Mouse (Mus musculus) liver, embryonic 13.5 days (tissue): ENCODE data around the gene Rpa1. TPM values are rescaled to one million over a fixed set of nuclear protein-coding genes. Genes with fewer than 3 reads are reported as not detected.
A peak's percentile ranks its signal among the peaks of the same experiment; 100 is the strongest.

Experiments used
- ATAC-seq: fragments of 200-750 bp; cut with Nextera tagmentation; 2 replicates; pipeline ENCODE4 v1.8.0; 2017; ENCODE audit warnings: low read depth, mild to moderate bottlenecking, moderate number of reproducible peaks, moderate library complexity
- DNase-seq: peaks from one replicate; pipeline ENCODE4 v3.0.0; 2022
- H3K27ac ChIP-seq: fragments of 300-500 bp; sonication (generic); 2 replicates; pipeline ENCODE4 v1.5.1; 2015; ENCODE audit warnings: moderate library complexity, mild to moderate bottlenecking, inconsistent platforms
- H3K27me3 ChIP-seq: fragments of 300-500 bp; sonication (generic); 2 replicates; pipeline ENCODE4 v1.6.1; 2015; ENCODE audit warnings: mild to moderate bottlenecking, inconsistent platforms
- H3K36me3 ChIP-seq: fragments of 300-500 bp; sonication (generic); 2 replicates; pipeline ENCODE4 v1.6.1; 2015; ENCODE audit warnings: mild to moderate bottlenecking, inconsistent platforms
- H3K4me1 ChIP-seq: fragments of 300-500 bp; sonication (generic); replicated peaks from 2 replicates; pipeline ENCODE4 v1.6.1; 2015; ENCODE audit warnings: inconsistent platforms
- H3K4me2 ChIP-seq: fragments of 300-500 bp; sonication (generic); 2 replicates; pipeline ENCODE4 v1.6.1; 2015; ENCODE audit warnings: inconsistent platforms, mild to moderate bottlenecking, moderate library complexity
- H3K4me3 ChIP-seq: fragments of 300-500 bp; sonication (generic); replicated peaks from 2 replicates; pipeline ENCODE4 v1.5.1; 2015; ENCODE audit warnings: mild to moderate bottlenecking, inconsistent platforms
- H3K9ac ChIP-seq: fragments of 300-500 bp; sonication (generic); 2 replicates; pipeline ENCODE4 v1.6.1; 2015; ENCODE audit warnings: mild to moderate bottlenecking, inconsistent platforms
- H3K9me3 ChIP-seq: fragments of 300-500 bp; sonication (generic); replicated peaks from 2 replicates; pipeline ENCODE4 v1.6.1; 2016; ENCODE audit warnings: inconsistent platforms
- WGBS: fragments of 180-500 bp; shearing (Covaris S2); methylation state at CpG from one replicate; pipeline ENCODE4 v1.1.7; 2015; ENCODE audit not compliant: insufficient replicate concordance; 5-methylcytosine and 5-hydroxymethylcytosine counted together
- polyA plus RNA-seq: library from polyadenylated mRNA; unstranded; fragments of >200 nt; fragmentation: Nextera tagmentation; extraction: Ambion mirVana; gene quantifications from 2 replicates; pipeline ENCODE4 v1.2.1, GENCODE M21; 2015

Rpa1 gene
- polyA plus RNA-seq, 1 experiment from 2014 or later = 113 TPM

GRCm38 (mm10) chr11:75323326-75323737 is 24.8 kb downstream of the Rpa1 start:
- DNase-seq = no peak
- Histone ChIP-seq H3K27me3 (no peaks in the 10 kb centered on the region), H3K36me3 (peaks cover 59% of the 10 kb centered on the region), H3K4me3 (no peak overlapping the region), H3K9ac (peak overlapping the region; percentile 15; the same call in 1 of the 2 replicates), H3K9me3 (no peaks in the 10 kb centered on the region), H3K4me2 (peak overlapping the region; percentile 17; the same call in 1 of the 2 replicates), H3K27ac (peak overlapping the region; percentile 10; the same call in 1 of the 2 replicates), H3K4me1 (peaks cover 62% of the 10 kb centered on the region)
- ATAC-seq = peak; percentile 78
- 49% methylated on average over 8 of the region's 8 CpGs for WGBS

- DNase-seq (no peak), ATAC-seq (no peak)
- Histone ChIP-seq H3K9me3 (no peaks in the 10 kb centered on the region), H3K27ac (no peak overlapping the region), H3K27me3 (no peaks in the 10 kb centered on the region), H3K36me3 (peaks cover 67% of the 10 kb centered on the region), H3K4me3 (no peak overlapping the region), H3K4me1 (peaks cover 51% of the 10 kb centered on the region), H3K9ac (no peak overlapping the region), H3K4me2 (no peak overlapping the region)
- WGBS = 63% methylated on average over 5 of the region's 5 CpGs
These were observed 28.9 kb downstream of the Rpa1 start for GRCm38 (mm10) chr11:75319246-75319645.

GRCm38 (mm10) chr11:75318351-75319221 is 29.5 kb downstream of the Rpa1 start:
- Histone ChIP-seq H3K9ac (no peak overlapping the region), H3K27ac (no peak overlapping the region), H3K4me3 (no peak overlapping the region), H3K4me1 (peaks cover 53% of the 10 kb centered on the region), H3K4me2 (no peak overlapping the region; the same call in 1 of the 2 replicates), H3K27me3 (no peaks in the 10 kb centered on the region), H3K36me3 (peaks cover 73% of the 10 kb centered on the region), H3K9me3 (no peaks in the 10 kb centered on the region)
- 71% methylated on average over 14 of the region's 14 CpGs for WGBS
- DNase-seq = no peak
- no peak for ATAC-seq

- DNase-seq (no peak), ATAC-seq (peak; percentile 65)
- Histone ChIP-seq H3K9ac (no peak overlapping the region), H3K27ac (peak overlapping the region; percentile 43; the same call in 1 of the 2 replicates), H3K36me3 (peaks cover 97% of the 10 kb centered on the region), H3K4me2 (no peak overlapping the region), H3K4me1 (peaks cover 20% of the 10 kb centered on the region), H3K4me3 (no peak overlapping the region), H3K27me3 (no peaks in the 10 kb centered on the region), H3K9me3 (no peaks in the 10 kb centered on the region)
- WGBS = 37% methylated on average over 8 of the region's 8 CpGs
These were observed 34.3 kb downstream of the Rpa1 start for GRCm38 (mm10) chr11:75313834-75314233.

- H3K4me3 ChIP-seq = no peak overlapping the region
- DNase-seq (no peak), ATAC-seq (no peak)
- H3K9ac ChIP-seq = no peak overlapping the region
- H3K27me3 ChIP-seq = no peaks in the 10 kb centered on the region
- peaks cover 12% of the 10 kb centered on the region for H3K4me1 ChIP-seq
- H3K4me2 ChIP-seq = no peak overlapping the region
- H3K9me3 ChIP-seq = no peaks in the 10 kb centered on the region
- peaks cover 97% of the 10 kb centered on the region for H3K36me3 ChIP-seq
- no peak overlapping the region for H3K27ac ChIP-seq
- 90% methylated on average over 6 of the region's 6 CpGs for WGBS
These were observed 36.4 kb downstream of the Rpa1 start for GRCm38 (mm10) chr11:75311751-75312150.

- no peak overlapping the region for H3K9ac ChIP-seq
- H3K9me3 ChIP-seq = no peaks in the 10 kb centered on the region
- WGBS = 89% methylated on average over 8 of the region's 8 CpGs
- H3K36me3 ChIP-seq = peaks cover 97% of the 10 kb centered on the region
- H3K4me1 ChIP-seq = peaks cover 14% of the 10 kb centered on the region
- H3K4me3 ChIP-seq = no peak overlapping the region
- ATAC-seq (no peak), DNase-seq (no peak)
- no peaks in the 10 kb centered on the region for H3K27me3 ChIP-seq
- H3K27ac ChIP-seq = no peak overlapping the region
- H3K4me2 ChIP-seq = no peak overlapping the region
These were observed 37.3 kb downstream of the Rpa1 start for GRCm38 (mm10) chr11:75310813-75311212.

DNA sequence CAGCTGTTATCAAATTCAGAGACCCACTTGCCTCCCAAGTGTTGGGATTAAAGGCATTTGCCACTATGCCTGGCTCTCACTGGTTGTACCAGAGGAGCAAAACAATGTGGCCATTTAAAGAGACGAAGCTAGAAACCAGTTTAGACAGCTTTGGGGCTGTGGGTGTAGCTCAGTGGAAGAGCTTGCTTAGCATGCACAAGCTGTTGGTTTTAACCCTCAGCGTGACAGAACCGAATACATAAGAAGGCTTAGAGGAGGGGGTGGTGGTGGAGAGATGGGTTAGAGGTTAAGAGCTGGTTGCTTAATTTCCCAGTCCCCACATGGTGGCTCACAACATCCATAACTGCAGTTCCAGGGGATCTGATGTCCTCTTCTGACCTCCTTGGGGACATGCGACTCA is 39.5 kb downstream of the Rpa1 start:
- no peak overlapping the region for H3K4me3 ChIP-seq
- H3K27me3 ChIP-seq = no peaks in the 10 kb centered on the region
- 89% methylated on average over 4 of the region's 4 CpGs for WGBS
- no peak overlapping the region for H3K9ac ChIP-seq
- DNase-seq = no peak
- ATAC-seq = no peak
- H3K4me2 ChIP-seq = no peak overlapping the region
- peaks cover 15% of the 10 kb centered on the region for H3K4me1 ChIP-seq
- H3K27ac ChIP-seq = no peak overlapping the region
- peaks cover 91% of the 10 kb centered on the region for H3K36me3 ChIP-seq
- no peaks in the 10 kb centered on the region for H3K9me3 ChIP-seq

DNA sequence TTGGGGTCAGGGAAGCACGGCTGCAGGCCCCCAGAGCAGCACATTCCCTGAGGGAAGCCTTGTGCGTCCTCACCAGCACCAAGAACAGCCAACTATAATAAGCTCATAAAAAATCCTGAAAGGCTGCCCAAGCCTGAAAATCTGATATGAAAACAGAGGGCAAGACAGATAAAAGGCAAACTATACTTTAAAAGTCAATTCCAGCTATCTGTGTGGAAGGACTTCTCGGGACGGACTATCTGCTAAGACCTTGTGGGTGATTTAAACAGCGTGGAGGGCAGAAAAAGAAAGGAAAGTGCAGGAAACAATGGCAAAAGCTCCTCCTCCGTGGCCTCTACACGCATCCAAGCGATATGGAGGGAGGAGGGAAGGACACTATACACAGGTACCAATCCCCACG is 43.3 kb downstream of the Rpa1 start:
- Histone ChIP-seq H3K9me3 (no peaks in the 10 kb centered on the region), H3K27ac (no peak overlapping the region), H3K4me3 (no peak overlapping the region), H3K9ac (no peak overlapping the region), H3K36me3 (peaks cover 91% of the 10 kb centered on the region), H3K27me3 (no peaks in the 10 kb centered on the region), H3K4me2 (no peak overlapping the region), H3K4me1 (peaks cover 39% of the 10 kb centered on the region)
- 52% methylated on average over 9 of the region's 9 CpGs for WGBS
- ATAC-seq = no peak
- DNase-seq = no peak

- DNase-seq (peak; percentile 51), ATAC-seq (peak; percentile 86)
- peak overlapping the region; percentile 45 for H3K9ac ChIP-seq
- H3K27ac ChIP-seq = peak overlapping the region; percentile 63
- H3K9me3 ChIP-seq = no peaks in the 10 kb centered on the region
- no peaks in the 10 kb centered on the region for H3K27me3 ChIP-seq
- H3K4me1 ChIP-seq = peaks cover 67% of the 10 kb centered on the region
- H3K4me2 ChIP-seq = peak overlapping the region; percentile 40
- 38% methylated on average over 9 of the region's 9 CpGs for WGBS
- no peak overlapping the region for H3K4me3 ChIP-seq
- H3K36me3 ChIP-seq = peaks cover 61% of the 10 kb centered on the region
These were observed 47.2 kb downstream of the Rpa1 start for GRCm38 (mm10) chr11:75300954-75301353.

- 87% methylated on average over 10 of the region's 10 CpGs for WGBS
- Histone ChIP-seq H3K9me3 (no peaks in the 10 kb centered on the region), H3K27me3 (no peaks in the 10 kb centered on the region), H3K4me3 (no peak overlapping the region), H3K4me2 (no peak overlapping the region), H3K27ac (no peak overlapping the region), H3K9ac (no peak overlapping the region), H3K4me1 (peaks cover 66% of the 10 kb centered on the region), H3K36me3 (peaks cover 49% of the 10 kb centered on the region)
- DNase-seq (no peak), ATAC-seq (no peak)
These were observed 48.3 kb downstream of the Rpa1 start for GRCm38 (mm10) chr11:75299786-75300185.

GRCm38 (mm10) chr11:75298491-75298890 is 49.6 kb downstream of the Rpa1 start:
- Histone ChIP-seq H3K4me2 (no peak overlapping the region), H3K4me3 (no peak overlapping the region), H3K9ac (no peak overlapping the region), H3K27ac (no peak overlapping the region), H3K4me1 (peaks cover 74% of the 10 kb centered on the region), H3K9me3 (no peaks in the 10 kb centered on the region), H3K36me3 (peaks cover 44% of the 10 kb centered on the region), H3K27me3 (peaks cover 7% of the 10 kb centered on the region; the same call in 1 of the 2 replicates)
- WGBS = 62% methylated on average over 11 of the region's 11 CpGs
- DNase-seq (no peak), ATAC-seq (no peak)

GRCm38 (mm10) chr11:75297631-75298030 is 50.5 kb downstream of the Rpa1 start:
- Histone ChIP-seq H3K4me3 (no peak overlapping the region), H3K4me1 (peaks cover 74% of the 10 kb centered on the region), H3K4me2 (no peak overlapping the region), H3K9ac (no peak overlapping the region), H3K36me3 (peaks cover 35% of the 10 kb centered on the region), H3K9me3 (no peaks in the 10 kb centered on the region), H3K27ac (no peak overlapping the region), H3K27me3 (peaks cover 16% of the 10 kb centered on the region)
- DNase-seq (no peak), ATAC-seq (no peak)
- 67% methylated on average over 9 of the region's 9 CpGs for WGBS
